Mouse (Mus musculus): ENCODE data around the gene Nedd4.

- no peak for TF ChIP-seq POLR2A (IDR thresholded peaks at IDR 0.05; ENCODE audit: borderline replicate concordance, low read depth, low read length)
- TF ChIP-seq CTCF (IDR thresholded peaks at IDR 0.05; ENCODE audit: low read depth, low read length): no peak
Measured at GRCm38 (mm10) chr9:72639843-72640621, 22.1 kb upstream of the Nedd4 start.

All from bone marrow macrophage, adult 2 months (primary cell).